Mouse (Mus musculus): Measurements from ENCODE around the gene Xrcc2.

DNA sequence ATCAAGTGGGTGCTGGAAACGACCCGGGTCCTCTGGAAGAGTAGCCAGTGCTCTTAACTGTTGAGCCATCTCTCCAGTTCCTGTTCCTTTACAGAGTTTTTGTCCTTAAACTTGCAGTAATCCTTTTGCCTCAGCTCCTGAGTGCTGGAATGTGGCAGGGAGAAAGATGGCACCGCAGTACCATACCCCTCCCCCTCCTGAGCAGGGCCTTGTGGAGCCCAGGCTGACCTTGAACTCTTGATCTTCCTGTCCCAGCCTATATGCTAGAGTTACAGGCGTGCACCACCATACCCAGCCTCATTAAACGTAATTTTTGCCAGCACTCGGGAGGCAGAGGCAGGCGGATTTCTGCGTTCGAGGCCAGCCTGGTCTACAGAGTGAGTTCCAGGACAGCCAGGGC, 38.9 kb downstream of the Xrcc2 start:
- TF ChIP-seq ELF1 (IDR thresholded peaks at IDR 0.05; ENCODE audit: low read depth, low read length): no peak
- no peak for TF ChIP-seq RAD21 (IDR thresholded peaks at IDR 0.05; ENCODE audit: low read depth, low read length)
- TF ChIP-seq POLR2A (IDR thresholded peaks at IDR 0.05; ENCODE audit: control insufficient read depth in 1 of 2, insufficient read depth in 1 of 2, low read depth in 1 of 2, low read length in 2 of 2, poor library complexity in 1 of 2): no peak
- no peak for TF ChIP-seq USF1 (IDR thresholded peaks at IDR 0.05; ENCODE audit: low read depth, low read length)
- TF ChIP-seq MAX (IDR thresholded peaks at IDR 0.05; ENCODE audit: low read length): no peak
- no peak for TF ChIP-seq CTCF (IDR thresholded peaks at IDR 0.05 in 2 of 3, conservative IDR thresholded peaks at IDR 0.05 in 1 of 3; ENCODE audit: control insufficient read depth in 1 of 3, insufficient read depth in 1 of 3, low read depth in 2 of 3, low read length in 3 of 3, poor library complexity in 1 of 3, severe bottlenecking in 1 of 3)
- TF ChIP-seq GATA1 (IDR thresholded peaks at IDR 0.05; ENCODE audit: low read depth, low read length): no peak
- no peak for TF ChIP-seq JUND (IDR thresholded peaks at IDR 0.05; ENCODE audit: low read depth, low read length)
- no peak for TF ChIP-seq ZC3H11A (IDR thresholded peaks at IDR 0.05; ENCODE audit: low read depth, low read length)

Data from MEL (cell line).